Mouse (Mus musculus) kidney, postnatal 36 days (tissue): ENCODE results near the gene S100pbp.
A peak's percentile ranks its signal among the peaks of the same experiment; 100 is the strongest.

ENCODE experiments used
- DNase-seq, 2 experiments: peaks; one replicate each; pipeline ENCODE4 v3.0.0; 2021 to 2022; ENCODE audit warnings: mixed read lengths in 2 of 2

Gene S100pbp

DNA sequence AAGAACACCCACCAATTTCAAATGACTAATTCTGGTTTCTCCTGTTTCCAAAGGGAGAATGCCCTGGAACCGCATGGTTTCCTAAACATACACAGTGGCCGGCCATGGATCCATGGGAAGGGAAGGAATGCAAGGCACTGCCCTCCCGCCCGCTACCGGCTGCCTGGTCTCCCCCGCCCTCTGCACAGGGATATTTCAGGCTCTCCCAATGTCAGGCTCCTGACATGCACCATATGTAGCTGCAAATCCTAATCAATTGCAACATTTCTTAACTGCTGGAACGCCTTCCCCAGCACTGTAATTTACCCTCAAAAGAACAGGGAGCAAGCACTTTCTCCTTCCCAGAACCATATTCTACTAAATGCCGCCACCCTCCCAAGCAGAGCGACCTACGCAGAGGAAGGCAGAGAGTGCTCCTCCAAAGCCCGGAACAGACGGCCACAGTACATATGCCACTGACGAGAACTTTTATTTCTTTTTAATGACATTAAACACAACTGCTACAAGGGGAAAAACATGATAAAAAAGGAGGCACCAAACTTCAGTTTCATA is 41.9 kb downstream of the S100pbp start:
- DNase-seq: no peak

DNA sequence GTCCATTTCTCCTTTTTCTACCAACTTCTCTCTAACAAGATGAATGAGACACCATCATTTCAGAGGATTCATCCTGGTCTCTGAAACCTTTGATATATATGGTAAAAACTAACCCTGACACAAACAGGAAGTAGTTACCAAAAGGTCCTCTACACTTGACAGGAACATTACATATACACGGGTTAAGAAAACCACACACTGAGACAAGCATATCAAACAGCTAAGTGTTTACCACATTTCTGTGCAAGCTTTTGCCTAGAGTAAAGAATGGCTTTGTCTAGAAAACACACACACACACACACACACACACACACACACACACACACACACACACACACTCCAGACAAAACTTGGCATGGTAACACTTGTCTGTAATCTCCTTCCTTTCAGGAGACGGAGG is 43.1 kb downstream of the S100pbp start:
- no peak for DNase-seq

DNA sequence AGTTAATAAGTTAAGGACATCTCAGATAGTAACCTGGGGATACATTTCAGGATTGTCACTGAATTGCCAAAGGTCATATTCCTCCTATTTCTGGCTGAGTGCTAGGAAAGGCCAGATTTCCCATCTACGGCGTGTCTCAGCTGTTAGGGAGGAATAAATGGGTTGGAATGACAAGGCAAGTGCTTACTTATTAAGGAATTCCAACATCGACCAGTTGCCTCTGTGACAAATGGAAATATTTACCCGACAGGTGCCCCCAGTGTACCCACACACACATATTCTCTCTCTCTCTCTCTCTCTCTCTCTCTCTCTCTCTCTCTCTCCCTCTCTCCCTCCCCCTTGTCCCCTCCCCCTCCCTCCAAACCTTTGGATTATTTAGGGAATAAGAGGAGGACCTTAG is 43.6 kb downstream of the S100pbp start:
- no peak for DNase-seq

DNA sequence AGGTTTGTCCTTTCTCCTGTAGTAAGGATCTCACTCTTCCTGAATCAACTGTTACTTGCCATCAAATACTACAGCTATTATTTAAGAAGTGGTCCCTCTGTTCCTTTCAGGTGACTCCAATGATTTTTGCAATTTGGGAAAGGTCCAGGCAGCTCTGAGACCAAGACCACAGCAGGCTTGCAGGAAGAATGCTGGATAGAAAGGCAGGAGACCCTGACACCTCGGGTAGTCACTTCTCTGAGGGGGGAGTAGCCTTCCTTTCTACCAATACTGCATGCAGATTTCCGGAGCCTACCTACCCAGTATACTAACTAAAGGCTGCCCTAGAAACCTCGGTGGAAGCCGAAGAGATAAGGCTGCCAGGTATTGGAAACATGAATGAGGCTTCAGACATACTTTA is 44.1 kb downstream of the S100pbp start:
- DNase-seq: no peak

DNA sequence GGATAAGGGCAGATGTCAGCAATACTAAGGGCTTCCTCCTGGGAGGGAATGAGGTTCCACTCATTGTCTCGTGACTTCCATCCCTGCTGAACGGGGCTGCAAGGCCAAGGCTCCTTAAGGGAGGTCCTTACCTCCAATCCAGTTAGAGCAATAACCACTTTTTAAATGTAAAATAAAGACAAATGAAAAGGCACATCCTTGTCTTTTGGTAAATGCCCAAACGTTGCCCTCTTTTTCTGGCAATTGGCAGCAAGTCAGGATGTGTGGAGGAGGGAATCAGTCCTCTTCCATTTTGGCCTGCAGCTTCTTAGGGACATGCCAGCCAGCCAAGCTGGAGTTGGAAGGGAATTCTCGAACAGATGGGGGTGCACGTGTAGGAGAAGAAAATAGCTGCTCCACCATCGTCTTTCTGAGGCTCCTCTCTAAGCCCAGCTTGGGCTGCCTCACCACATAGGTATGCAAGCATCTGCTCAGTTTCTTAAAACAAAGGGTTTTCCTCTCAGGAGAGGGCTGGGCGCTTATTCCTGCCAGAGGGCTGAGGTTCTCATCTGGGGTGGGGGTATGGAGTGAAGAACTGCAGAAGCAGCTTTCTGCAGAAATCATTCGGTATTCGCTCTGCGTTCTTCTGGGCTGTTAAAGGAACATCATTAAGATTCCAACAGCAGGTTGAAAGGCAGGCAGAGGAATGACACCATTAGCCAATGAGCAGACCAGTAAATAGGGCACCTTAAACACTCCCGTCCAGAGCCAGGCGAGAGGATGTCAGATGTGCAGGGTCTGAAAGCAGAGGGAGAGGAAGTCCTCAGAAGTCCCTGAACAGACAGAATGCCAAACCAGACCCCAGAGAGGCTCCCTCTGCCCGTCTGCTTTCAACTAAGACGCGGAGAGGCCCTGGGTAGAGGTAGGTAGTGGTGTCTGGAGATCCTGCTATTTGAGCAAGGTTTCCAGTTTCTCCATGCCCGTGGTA is 44.8 kb downstream of the S100pbp start:
- DNase-seq: no peak

DNA sequence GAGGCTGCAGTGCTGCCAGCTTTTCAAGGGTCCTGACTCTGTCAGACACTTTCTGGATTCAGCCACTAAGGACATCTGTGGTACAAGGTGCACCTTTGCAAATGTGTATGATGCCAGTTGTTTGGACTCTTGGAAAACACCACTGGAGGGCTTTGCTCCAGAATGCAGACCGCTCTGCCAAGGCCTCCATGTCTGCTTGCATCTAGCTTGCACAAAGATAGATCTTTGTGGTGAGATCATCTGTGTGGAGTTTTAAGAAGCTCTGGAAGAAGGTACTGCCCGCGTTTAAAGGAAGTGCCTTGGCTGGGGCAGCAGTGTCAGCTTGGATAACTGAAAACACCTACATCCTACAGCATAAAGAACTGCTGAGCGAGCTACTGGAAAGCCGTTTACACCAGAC is 46.0 kb downstream of the S100pbp start:
- DNase-seq: no peak

DNA sequence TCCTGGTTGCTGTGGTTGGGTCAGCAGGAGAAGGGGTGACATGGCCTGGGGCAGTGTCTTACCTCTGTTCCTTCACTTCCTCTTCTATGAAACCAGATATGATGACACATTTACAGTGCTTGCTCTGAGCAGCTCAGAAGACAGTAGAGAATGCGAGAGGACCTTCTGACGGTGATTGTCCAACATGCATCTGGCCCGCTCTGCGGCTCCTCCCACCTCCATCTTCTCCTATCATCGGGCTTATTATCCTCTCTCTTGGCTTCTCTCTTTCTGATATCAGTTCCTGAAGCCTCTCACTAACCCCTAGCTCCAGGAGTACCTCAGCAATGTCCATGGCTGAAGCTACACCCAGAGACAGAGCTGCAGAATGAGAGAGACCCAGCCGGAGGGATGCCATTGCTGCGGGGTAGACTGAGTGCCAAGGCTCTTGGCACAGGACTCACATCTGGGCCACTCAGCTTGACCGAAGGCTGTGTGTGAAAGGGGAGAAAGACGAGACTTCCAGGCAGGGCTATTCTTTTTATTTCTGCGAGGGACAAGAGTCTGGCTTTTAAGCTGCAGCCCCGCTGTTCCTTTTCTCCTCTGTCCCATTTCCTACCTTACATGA is 47.0 kb downstream of the S100pbp start:
- no peak for DNase-seq

DNA sequence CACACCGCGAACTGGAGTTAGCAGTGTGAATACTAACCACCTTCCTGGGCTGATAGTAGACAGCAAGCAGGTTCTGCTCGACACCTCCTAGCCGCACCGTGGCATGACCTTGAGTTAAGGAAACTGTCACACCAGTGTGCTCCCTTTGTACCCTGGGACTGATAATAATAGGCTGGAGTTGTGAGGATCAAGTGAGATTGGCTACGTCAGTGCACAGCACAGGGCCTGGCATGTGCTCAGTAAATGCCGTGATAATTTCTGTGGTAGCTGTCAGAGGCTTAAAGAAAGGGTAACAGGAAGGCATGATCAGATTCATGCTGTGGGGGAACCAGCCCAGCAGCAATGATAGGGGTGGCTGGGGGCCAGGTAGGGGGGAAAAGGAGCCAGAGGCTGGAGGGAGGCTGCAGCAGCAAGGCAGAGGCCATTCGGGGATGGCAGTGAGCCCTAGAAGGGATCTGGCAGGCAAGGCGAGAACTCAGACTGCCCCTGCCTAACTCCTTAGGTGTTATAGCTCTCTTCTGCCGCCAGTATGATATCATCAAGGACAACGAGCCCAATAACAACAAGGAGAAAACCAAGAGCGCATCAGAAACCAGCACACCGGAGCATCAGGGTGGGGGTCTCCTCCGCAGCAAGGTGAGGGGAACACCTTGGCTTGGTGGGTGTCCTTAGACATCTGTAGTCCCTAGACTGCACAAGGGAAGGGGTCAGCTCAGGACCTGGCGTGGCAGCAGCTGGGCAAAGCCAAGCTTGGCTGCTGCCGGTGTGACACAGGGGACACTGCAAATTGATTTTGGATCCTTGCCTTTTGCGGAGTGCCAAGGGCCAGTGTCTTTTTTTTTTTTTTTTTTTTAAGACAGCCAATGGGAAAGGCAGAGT is 47.7 kb downstream of the S100pbp start:
- DNase-seq: no peak

DNA sequence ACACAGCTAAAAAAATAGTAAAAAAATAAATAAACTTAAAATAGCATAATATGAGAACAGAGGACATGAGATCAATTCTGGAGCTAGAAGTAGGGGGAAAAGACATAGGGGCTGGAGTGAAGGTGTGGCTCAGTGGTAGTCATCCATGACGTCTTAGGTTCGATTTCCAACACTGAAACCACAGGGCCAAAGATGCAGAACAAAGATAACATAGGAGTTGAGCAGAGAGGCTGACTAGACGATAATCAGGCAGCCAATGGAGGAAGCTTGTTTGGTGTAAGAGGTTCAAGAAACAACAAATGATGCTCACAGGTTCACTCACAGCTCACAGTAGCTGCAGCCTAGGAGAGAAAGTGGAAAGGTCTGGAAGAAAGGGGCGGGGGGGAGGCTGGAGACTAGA is 48.7 kb downstream of the S100pbp start:
- no peak for DNase-seq

DNA sequence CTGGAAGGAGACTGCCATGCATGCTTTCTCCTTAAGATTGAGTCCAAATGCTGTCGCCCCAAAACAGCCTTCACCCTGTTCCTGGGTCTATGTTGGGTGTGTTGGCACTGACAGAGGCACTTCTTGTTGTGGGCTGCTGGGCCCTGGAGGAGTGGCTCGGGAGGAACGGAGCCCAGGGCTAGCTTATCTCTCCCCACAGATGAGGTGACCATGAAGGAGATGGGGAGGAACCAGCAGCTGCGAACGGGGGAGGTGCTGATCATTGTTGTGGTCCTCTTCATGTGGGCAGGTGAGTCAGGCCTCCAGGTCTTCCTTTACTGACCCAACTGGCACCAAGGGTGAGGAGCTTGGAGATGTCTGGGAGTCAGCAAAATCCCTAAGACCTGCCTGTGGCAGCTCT is 49.9 kb downstream of the S100pbp start:
- no peak for DNase-seq

DNA sequence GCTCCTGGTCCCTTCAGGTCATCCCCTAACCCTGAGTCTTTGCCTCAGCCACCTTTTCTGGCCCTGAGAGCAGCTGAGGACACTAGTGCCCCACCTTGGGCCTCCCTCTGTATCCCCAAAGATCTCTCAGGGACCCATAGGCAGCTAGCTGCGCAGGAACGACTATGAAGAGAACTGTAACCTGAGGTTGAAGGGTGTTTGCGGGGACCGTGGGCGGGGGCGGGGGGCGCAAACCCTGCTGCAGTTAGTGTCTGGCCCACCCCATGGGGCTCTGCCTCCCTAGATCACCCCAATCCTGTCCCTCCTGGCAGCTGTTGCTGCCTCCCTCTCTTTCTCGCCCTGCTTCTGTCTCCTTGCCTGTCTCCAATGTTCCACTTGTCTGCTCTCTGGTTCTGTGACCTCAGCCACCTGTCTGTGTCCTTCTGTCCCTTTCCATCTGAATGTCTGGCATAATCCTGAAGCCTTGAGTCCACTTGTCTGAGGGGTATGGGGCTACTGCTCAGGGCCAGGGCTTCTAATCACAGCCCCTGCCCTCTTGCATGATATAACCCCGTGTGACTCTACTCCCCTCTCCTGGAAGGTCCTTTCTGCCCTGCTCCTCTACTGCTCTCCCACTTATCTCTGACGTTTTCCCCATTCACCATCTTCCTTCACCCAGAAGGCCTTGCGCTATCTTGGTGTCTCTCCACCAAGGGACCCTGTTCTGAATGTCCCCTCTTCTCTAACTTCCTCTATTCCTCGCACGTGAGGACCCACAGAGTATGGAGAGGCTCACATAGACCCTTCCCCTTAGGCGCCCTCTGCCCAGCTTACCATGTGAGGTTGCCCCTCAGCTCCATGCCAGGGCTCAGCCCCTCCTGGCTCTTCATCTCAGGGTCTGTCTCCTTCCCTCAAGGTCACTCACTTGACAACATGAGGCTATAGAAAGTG is 51.9 kb downstream of the S100pbp start:
- no peak for DNase-seq

DNA sequence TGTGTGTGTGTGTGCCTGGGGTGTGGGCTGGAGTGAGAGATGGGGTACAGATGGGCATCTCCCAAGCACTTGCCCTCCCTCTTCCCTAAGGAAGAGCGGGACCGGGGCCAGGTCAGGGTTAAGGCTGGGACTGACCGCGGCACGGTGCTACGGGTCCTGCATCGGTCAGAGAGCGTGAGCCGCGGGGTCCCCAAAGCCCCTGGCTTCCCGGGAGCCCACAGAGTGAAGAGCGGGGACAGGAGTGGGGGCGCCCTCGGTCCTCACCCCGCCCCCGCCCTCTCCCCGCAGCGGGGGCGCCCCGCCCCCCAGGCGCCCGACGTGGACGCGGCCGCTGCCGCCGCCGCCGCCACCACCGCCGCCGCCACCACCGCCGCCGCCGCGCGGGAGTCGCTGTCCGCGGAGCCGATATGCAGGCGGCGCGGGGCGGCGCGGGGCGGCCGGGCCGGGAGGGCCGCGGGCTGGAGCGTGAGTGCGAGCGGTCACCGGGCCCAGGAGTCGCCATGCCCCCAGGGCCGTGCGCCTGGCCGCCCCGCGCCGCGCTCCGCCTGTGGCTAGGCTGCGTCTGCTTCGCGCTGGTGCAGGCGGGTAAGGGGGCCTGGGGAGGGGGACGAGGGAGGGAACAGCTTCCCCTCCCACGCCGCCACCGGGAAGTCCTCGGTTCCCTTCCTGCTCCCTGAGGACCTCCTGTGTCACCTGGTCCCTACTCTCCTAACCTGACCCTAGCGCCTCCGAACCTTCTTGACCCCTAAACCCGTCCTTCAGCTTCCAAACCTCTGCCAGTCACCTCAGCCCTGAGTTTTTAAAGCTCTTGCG is 52.7 kb downstream of the S100pbp start, which contains the start of gene Fndc5:
TSS of gene Fndc5 (plus strand) at position 421 of the 813 bp plus-strand sequence.
- DNase-seq: peak in 1 of 2 experiments; percentile 51

DNA sequence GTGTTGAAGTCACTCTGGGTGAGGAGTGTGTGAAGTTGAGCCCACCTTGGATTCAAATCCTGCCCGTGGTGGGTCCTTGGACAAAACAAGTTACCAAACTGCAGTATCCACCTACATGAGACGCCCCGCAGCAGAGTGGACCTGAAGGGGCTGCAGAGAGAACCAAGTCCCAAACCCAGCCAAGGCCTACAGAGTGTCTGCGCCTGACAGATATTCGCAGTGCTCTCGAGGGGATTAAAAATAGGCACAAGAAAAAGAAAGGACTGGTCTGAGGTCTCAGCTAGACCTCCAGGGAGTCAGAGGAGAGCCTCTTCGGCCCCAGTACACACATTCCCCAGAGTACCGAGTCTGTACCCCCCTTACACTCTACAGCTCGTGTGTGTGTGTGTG is 53.3 kb downstream of the S100pbp start:
- DNase-seq: no peak

DNA sequence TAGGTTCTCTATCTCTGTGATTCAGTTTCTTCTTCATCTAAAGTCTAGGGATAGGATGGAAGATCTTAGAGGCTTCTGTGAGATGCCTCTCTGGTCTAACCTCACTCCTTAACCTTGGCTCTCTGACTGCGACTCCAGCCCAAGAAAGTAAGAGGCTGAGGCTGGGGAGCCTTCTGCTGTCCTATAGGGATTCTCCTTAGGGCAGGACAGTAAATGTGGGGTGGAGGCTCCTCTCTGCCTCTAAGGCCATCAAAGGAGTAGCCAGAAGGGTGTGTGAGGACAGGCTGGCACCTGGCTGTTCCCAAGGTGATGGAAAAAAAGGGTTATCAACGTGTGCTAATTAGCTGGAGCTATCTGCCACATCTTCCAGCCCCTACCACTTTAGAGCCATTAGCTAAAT is 53.9 kb downstream of the S100pbp start:
- DNase-seq: no peak

DNA sequence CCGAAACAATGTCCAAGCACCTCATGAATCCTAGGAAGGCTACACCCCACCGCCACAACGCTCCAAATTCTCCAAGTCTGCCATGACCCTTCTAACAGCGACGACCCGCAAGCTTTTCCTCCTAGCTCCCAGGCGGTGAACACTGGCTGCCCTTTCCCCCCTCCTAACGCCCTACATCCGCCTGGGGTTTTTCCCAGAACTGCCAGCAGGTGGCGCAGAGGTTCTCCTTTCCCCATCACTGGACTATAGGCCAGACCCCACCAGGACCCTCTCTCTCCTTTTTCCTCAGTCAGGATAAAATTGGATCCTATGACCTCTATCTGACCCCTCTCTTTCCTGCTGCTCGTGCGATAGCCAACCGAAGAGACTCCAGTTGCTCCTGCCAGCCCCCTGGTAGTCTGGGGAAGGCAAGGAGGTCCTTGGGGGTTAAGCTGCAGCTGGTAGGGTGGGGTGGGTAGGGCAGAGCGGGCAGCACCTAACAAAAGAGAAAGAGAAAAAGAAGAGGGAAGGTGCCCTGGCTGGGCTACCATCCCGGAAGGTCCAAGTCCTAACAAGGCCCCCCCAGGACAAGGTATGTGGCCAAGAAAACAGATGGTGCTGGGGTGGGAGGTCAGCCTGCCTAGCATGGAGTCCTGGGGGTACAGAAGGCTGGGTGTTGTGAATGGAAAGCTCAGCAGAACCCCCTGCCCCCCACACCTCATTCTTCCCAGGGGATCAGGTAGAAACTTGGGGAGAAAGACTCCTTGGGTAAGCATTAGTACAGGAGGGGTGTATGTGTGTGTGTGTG is 54.5 kb downstream of the S100pbp start:
- DNase-seq: peak; percentile 75 to 88

DNA sequence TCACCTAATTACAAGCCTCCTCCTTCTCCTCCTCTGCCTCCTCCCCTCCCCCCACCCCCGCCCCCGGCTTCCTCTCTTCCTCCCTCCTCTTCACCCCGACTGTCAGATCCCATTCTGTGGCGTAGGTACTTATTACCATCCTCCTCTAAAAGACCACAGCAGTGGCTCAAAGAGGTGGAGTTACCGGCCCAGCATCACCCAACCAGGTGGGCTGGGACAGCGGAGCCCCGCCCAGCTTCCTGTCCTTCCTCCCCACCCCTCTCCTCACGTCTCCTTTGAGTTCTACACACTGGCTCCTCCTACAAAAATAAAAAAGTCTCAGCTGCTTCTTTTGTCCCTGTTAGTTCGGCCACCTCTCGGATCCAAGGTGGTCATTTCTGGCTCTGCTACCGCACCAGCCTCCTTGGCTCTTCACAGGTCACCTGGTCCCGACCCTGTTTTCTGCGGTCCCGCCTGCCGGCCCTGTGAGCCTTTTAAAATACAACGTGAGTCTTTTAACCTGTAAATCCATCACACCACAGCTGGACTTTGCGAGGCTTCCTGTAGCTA is 58.7 kb downstream of the S100pbp start:
- DNase-seq: peak; percentile 46 to 54

DNA sequence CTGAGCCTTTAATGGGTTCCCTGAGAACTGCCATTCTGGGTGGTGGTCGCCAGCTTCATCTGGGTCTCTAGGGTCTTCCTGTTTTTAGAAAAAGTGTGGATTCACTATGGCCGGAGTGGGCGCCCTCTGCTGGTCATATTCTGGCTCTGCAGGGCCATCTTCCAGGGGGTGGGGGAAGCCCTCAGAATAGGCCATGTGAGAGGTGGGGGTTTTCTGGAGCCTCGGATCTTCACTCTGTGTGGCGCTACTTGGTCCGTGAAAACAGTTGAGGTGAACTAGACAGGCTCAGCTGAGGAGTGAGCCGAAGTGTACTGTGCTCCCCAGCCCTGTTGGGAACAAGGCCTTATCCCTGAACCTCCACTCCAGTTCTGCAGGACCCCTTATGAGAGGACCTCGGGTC is 59.4 kb downstream of the S100pbp start:
- peak in 1 of 2 experiments; percentile 63 for DNase-seq

DNA sequence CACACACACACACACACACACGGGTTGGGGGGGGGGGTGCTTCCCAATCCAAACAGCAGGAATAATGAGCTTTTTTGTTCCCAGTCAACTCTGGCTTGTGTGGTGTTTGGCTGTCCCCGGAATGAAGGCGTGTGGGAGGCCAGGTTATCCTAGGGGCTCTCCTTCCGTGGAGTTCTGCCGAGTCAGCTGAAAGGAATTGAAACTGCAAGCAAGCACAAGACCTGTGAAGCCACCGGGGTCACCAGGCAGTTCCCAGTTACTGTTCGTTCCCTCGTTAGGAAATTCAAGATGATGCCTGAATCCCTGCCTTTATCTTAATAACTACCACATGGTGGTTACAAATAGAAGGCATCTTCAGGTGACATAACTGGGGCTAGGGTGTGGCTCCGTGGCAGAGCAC is 60.1 kb downstream of the S100pbp start:
- no peak for DNase-seq

DNA sequence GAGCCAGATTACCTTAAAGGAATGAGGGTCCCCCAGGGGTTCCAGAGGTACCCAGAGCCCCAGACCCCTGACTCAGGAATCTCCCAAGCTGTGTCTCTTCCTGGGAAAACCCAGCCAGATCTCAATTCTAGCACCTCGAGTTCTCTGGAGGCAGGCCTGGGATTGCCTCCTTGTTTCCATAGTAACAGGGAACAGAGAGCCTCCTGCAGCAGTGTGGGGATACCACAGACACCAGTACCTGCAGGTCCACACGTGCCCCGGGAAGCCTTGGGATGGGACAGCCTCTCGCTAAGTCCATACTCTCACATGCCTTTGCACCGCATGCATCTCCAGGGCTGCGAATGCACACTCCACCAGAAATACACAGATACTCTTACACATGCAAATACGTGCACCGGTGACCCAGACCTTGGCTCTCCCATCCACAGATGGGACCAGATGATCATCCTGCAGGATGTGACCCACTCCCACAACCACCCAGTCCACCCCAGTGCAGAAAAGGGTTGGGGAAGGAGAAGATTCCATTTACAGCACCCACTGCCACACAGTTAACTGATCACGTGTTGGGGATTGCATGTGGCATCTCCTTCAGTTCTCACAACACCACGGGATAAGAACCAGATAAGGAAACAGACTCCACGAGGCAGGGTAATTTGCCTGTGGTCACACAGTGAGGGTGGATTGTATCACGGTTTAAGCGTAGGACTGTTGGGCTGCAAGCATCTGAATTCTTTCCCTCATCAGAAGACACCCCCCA is 60.8 kb downstream of the S100pbp start:
- DNase-seq: no peak
